ENCODE assay signal across 22 mouse cellular contexts in the genomic region with DNA sequence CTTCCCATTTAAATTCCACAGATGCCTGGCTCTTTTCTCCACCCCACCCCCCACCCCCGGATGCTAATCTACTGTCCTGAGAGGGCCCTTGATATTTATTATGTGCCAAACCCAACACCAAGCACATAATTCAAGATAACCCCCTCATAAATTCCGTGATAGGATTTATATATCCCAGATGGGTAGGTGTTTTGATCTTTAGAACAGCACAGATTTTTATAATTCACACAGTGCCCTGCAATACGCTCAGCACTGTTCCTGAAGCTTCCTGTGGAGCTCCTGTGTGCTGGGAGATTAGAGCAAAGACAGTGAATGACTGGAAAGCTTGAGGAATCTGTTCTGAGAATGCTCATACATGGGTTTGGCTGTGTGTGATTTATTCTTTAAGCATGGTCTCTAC.
DNase-seq lines count a peak whose midpoint lies in the region; ATAC-seq and TF ChIP-seq lines count a peak whose summit lies in the region.
"Had no signal": no experiment of that assay in that cellular context is flagged by ENCODE, and none has a peak within 500 bp of the region (broad histone marks: within the 10 kb centered on the region; RNA-seq: fewer than 3 reads in every experiment).

No protein-coding gene starts in this region.

- no peak overlapping the region for H3K9ac ChIP-seq in intestine, embryonic 15.5 days
- no peak overlapping the region for H3K9ac ChIP-seq in intestine, postnatal 0 days (ENCODE audit: low read depth, low read length)
- no peak overlapping the region for H3K9ac ChIP-seq in embryonic facial prominence, embryonic 13.5 days
- no peak overlapping the region for H3K9ac ChIP-seq in limb, embryonic 13.5 days
- H3K9ac ChIP-seq: forebrain, embryonic 15.5 days; hindbrain, embryonic 12.5 days; liver, postnatal 0 days had no signal

- H3K4me2 ChIP-seq in intestine, embryonic 15.5 days (replicated peaks): no peak overlapping the region
- H3K4me2 ChIP-seq in intestine, postnatal 0 days (replicated peaks; ENCODE audit: low read depth): no peak overlapping the region
- no peak overlapping the region for H3K4me2 ChIP-seq in embryonic facial prominence, embryonic 13.5 days
- H3K4me2 ChIP-seq in limb, embryonic 13.5 days (replicated peaks): no peak overlapping the region
- H3K4me2 ChIP-seq: forebrain, embryonic 15.5 days; heart, embryonic 11.5 days; hindbrain, embryonic 12.5 days; liver, embryonic 11.5 days had no signal

- H3K9me3 ChIP-seq in intestine, embryonic 15.5 days: no peaks in the 10 kb centered on the region
- no peaks in the 10 kb centered on the region for H3K9me3 ChIP-seq in intestine, postnatal 0 days (ENCODE audit: control insufficient read depth)
- H3K9me3 ChIP-seq in embryonic facial prominence, embryonic 13.5 days: no peaks in the 10 kb centered on the region
- H3K9me3 ChIP-seq in limb, embryonic 13.5 days: no peaks in the 10 kb centered on the region
- H3K9me3 ChIP-seq: forebrain, embryonic 15.5 days; hindbrain, embryonic 12.5 days had no signal

- no peaks in the 10 kb centered on the region for H3K27me3 ChIP-seq in intestine, embryonic 15.5 days (replicated peaks)
- no peaks in the 10 kb centered on the region for H3K27me3 ChIP-seq in intestine, postnatal 0 days (replicated peaks; ENCODE audit: control insufficient read depth, insufficient read depth, low read length)
- no peaks in the 10 kb centered on the region for H3K27me3 ChIP-seq in embryonic facial prominence, embryonic 13.5 days
- H3K27me3 ChIP-seq in limb, embryonic 13.5 days: no peaks in the 10 kb centered on the region
- H3K27me3 ChIP-seq: forebrain, embryonic 15.5 days; hindbrain, embryonic 12.5 days had no signal

- ATAC-seq in intestine, embryonic 15.5 days: peak; percentile 41; the same call in 1 of the 2 replicates
- ATAC-seq in intestine, postnatal 0 days: no peak
- no peak for ATAC-seq in embryonic facial prominence, embryonic 13.5 days (ENCODE audit: insufficient number of reproducible peaks, insufficient read depth, low FRiP score, low TSS enrichment, low read depth)
- peak; percentile 26; the same call in 1 of the 2 replicates for ATAC-seq in limb, embryonic 13.5 days (ENCODE audit: low FRiP score, low read depth)
- ATAC-seq: forebrain, embryonic 15.5 days; liver, postnatal 0 days; lung, postnatal 0 days had no signal

- no peaks in the 10 kb centered on the region for H3K36me3 ChIP-seq in intestine, embryonic 15.5 days
- no peaks in the 10 kb centered on the region for H3K36me3 ChIP-seq in intestine, postnatal 0 days (ENCODE audit: control insufficient read depth, insufficient read depth)
- H3K36me3 ChIP-seq in embryonic facial prominence, embryonic 13.5 days: no peaks in the 10 kb centered on the region
- no peaks in the 10 kb centered on the region for H3K36me3 ChIP-seq in limb, embryonic 13.5 days
- H3K36me3 ChIP-seq: forebrain, embryonic 15.5 days; hindbrain, embryonic 12.5 days had no signal

- 26% methylated on average over 3 of the region's 3 CpGs for WGBS in intestine, embryonic 15.5 days
- WGBS in intestine, postnatal 0 days: 15% methylated on average over 3 of the region's 3 CpGs
- WGBS in embryonic facial prominence, embryonic 13.5 days: 30% methylated on average over 3 of the region's 3 CpGs
- WGBS in limb, embryonic 13.5 days: 13% methylated on average over 3 of the region's 3 CpGs

- H3K27ac ChIP-seq in intestine, embryonic 15.5 days: no peak overlapping the region
- H3K27ac ChIP-seq in intestine, postnatal 0 days (ENCODE audit: low read depth, low read length): no peak overlapping the region
- H3K27ac ChIP-seq in embryonic facial prominence, embryonic 13.5 days: peak overlapping the region; percentile 44
- peak overlapping the region; percentile 75; the same call in 1 of the 2 replicates for H3K27ac ChIP-seq in limb, embryonic 13.5 days
- H3K27ac ChIP-seq: forebrain, embryonic 15.5 days; hindbrain, embryonic 12.5 days; layer of hippocampus, adult 2 months had no signal

- no peak overlapping the region for H3K4me3 ChIP-seq in intestine, embryonic 15.5 days (replicated peaks)
- no peak overlapping the region for H3K4me3 ChIP-seq in intestine, postnatal 0 days (ENCODE audit: low read depth, low read length)
- no peak overlapping the region for H3K4me3 ChIP-seq in embryonic facial prominence, embryonic 13.5 days
- H3K4me3 ChIP-seq in limb, embryonic 13.5 days: no peak overlapping the region
- H3K4me3 ChIP-seq: forebrain, embryonic 15.5 days; hindbrain, embryonic 12.5 days; layer of hippocampus, adult 2 months had no signal

- DNase-seq in retina, postnatal 1 day: no peak
- DNase-seq in layer of hippocampus, postnatal 14 days (ENCODE audit: low spot score in 2 of 2): no peak
- no peak for DNase-seq in lung, postnatal 25 days (ENCODE audit: low spot score)
- DNase-seq: adrenal gland, postnatal 10 days; cerebellum, adult 8-10 months; cerebellum, postnatal 36 days; heart, postnatal 10 days; kidney, postnatal 25 days; layer of hippocampus, postnatal 36 days; liver, postnatal 0 days; midbrain, embryonic 14.5 days; right cerebral cortex, postnatal 14 days had no signal

- TF ChIP-seq CTCF in intestine, postnatal 0 days (IDR thresholded peaks at IDR 0.05; ENCODE audit: low read depth): no peak

- H3K4me1 ChIP-seq in intestine, embryonic 15.5 days (replicated peaks): 0 out of 2 replicates have a peak, but pooled peaks cover 2% of the 10 kb centered on the region
- H3K4me1 ChIP-seq in intestine, postnatal 0 days (replicated peaks; ENCODE audit: control insufficient read depth, insufficient read depth, low read length): no peaks in the 10 kb centered on the region
- peaks cover 40% of the 10 kb centered on the region for H3K4me1 ChIP-seq in embryonic facial prominence, embryonic 13.5 days
- H3K4me1 ChIP-seq in limb, embryonic 13.5 days: peaks cover 43% of the 10 kb centered on the region
- H3K4me1 ChIP-seq: forebrain, embryonic 15.5 days; hindbrain, embryonic 12.5 days had no signal

Comparison
In these comparisons a context has a peak if more than half of its experiments do, and no peak if none do; other contexts are left out.
1. ATAC-seq: peak in intestine, embryonic 15.5 days (single experiment) and limb, embryonic 13.5 days (single experiment); none in intestine, postnatal 0 days (single experiment) and embryonic facial prominence, embryonic 13.5 days (single experiment).
2. H3K27ac ChIP-seq: peak in embryonic facial prominence, embryonic 13.5 days (single experiment) and limb, embryonic 13.5 days (single experiment); none in intestine, embryonic 15.5 days (single experiment) and intestine, postnatal 0 days (single experiment).